In the genomic region with DNA sequence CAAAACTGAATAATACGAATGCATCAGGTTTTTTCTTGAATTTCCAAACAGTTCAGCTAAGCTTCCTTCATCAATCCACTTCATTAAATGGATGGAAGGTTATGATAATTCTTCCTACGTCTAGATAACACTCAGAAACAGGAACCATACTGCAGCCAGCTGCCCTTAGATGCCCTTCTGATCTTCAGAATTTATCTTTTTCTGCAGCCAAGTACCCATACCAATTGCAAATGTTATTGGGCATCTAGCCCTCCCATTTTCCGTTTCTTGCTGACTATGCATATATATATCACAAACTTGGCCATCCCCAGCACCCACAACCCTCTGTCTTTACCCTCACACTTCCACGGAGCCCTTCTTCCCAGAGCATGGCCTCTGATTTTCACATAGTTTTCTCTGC, we compare ENCODE assay signal across 18 mouse cellular contexts.
"Had no signal": no experiment of that assay in that cellular context is flagged by ENCODE, and none has a peak within 500 bp of the region (broad histone marks: within the 10 kb centered on the region; RNA-seq: fewer than 3 reads in every experiment).

No protein-coding gene starts in this region.

- H3K27me3 ChIP-seq: megakaryocyte, embryonic 14.5 days; midbrain, embryonic 13.5 days; neural tube, embryonic 15.5 days had no signal

- H3K4me1 ChIP-seq: midbrain, embryonic 13.5 days; neural tube, embryonic 15.5 days had no signal

- DNase-seq: kidney, adult 9 months; kidney, postnatal 36 days; left cerebral cortex, postnatal 4 days; lung, adult 2 months; lung, postnatal 36 days; right cerebral cortex, postnatal 4 days; spleen, adult 18-20 months; thymus, adult 18-20 months; thymus, postnatal 14 days had no signal

- H3K4me2 ChIP-seq: midbrain, embryonic 13.5 days; neural tube, embryonic 15.5 days had no signal

- H3K36me3 ChIP-seq: midbrain, embryonic 13.5 days; neural tube, embryonic 15.5 days had no signal

- H3K9ac ChIP-seq: midbrain, embryonic 13.5 days; neural tube, embryonic 15.5 days had no signal

- H3K4me3 ChIP-seq: layer of hippocampus, adult 2 months; megakaryocyte, embryonic 14.5 days; midbrain, embryonic 13.5 days; myocyte; neural tube, embryonic 15.5 days had no signal

- H3K27ac ChIP-seq: kidney, postnatal 0 days; layer of hippocampus, adult 2 months; midbrain, embryonic 13.5 days; neural tube, embryonic 15.5 days had no signal

- ATAC-seq: inflammation-experienced regulatory T-cells, adult 6 months; intestine, postnatal 0 days; lung, postnatal 0 days; midbrain, embryonic 13.5 days had no signal

- H3K9me3 ChIP-seq: megakaryocyte, embryonic 14.5 days; midbrain, embryonic 13.5 days; neural tube, embryonic 15.5 days had no signal
